Mouse (Mus musculus) olfactory bulb, adult 2 months (tissue): Measurements from ENCODE around the gene Mrps12.

Experiments
- CTCF ChIP-seq: fragments of 200-500 bp; IDR thresholded peaks from 2 replicates; pipeline ENCODE4 v1.5.1; 2012; ENCODE audit warnings: low read depth, mild to moderate bottlenecking, low read length, moderate library complexity; ENCODE audit not compliant: insufficient read depth
- POLR2A ChIP-seq: fragments of 200-500 bp; IDR thresholded peaks from 2 replicates; pipeline ENCODE4 v1.6.1; 2012; ENCODE audit warnings: mild to moderate bottlenecking, low read depth, low read length, moderate library complexity; ENCODE audit not compliant: insufficient read depth

- TF ChIP-seq CTCF (no peak), POLR2A (no peak)
Measured at GRCm38 (mm10) chr7:28694423-28694822, 47.2 kb downstream of the Mrps12 start.
